Comparison of ENCODE assay signal across 8 mouse cellular contexts in the genomic region with DNA sequence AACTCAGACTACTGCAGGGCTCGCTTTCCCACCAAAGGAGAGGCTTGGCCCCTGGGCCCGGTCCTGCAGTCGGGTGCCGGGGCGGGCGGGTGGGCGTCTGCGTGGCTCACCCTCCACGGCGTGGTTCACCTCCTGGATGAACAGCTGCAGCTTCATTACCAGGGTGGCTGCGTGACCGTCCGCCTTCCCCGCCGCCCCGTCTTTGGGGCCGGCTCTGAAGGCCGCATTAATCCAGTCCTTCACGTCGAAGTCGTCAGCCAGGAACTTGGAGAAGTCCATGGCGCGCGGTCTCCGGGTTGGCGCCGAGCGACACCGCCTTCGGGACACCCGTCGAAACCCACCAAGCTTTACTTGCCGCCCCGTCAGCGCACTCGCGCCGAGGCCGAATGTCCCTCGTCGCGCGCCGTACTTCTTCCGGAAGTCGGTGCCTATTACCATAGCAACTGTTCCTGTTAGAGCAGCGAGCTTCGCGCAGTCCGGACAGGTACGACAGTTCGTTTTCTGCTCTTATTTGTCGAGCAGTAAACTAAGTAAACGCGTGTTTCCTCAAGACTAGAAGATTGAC. TPM values are rescaled to one million over a fixed set of nuclear protein-coding genes. Genes with fewer than 3 reads are reported as not detected.
DNase-seq lines count a peak whose midpoint lies in the region; ATAC-seq and TF ChIP-seq lines count a peak whose summit lies in the region.

A gene (minus strand): TSS at position 405 of the 565 bp plus-strand sequence.

- no peaks in the 10 kb centered on the region for H3K9me3 ChIP-seq in hindbrain, embryonic 13.5 days

- H3K4me2 ChIP-seq in hindbrain, embryonic 13.5 days: peak within 1 kb of the TSS; percentile 65

- H3K4me3 ChIP-seq in hindbrain, embryonic 13.5 days: peak within 1 kb of the TSS; percentile 68

- in situ Hi-C loops in Patski (cut with MboI; ENCODE audit: low pct_unique_long_range_greater_than_20kb): no loop called here

- CTCF ChIA-PET in Patski (lab: Charles Lee): interaction anchor here (0.6 to 1.2 kb wide), 2 partner anchors 118 to 247 kb away, joined by 3 read pairs; a partner anchor contains a TSS

- TF ChIP-seq CTCF in Patski (IDR thresholded peaks at IDR 0.05): no peak

- DNase-seq in Patski (ENCODE audit: low read depth, low spot score): peak; percentile 61
- DNase-seq in cerebellum, postnatal 14 days: peak; percentile 96 to 98
- peak; percentile 85 to 90 for DNase-seq in frontal cortex, postnatal 14 days (ENCODE audit: low spot score in 2 of 2)
- peak; percentile 88 to 96 for DNase-seq in layer of hippocampus, postnatal 25 days (ENCODE audit: extremely low spot score in 1 of 2, low spot score in 1 of 2)
- DNase-seq in lung, postnatal 25 days (ENCODE audit: low spot score): peak; percentile 92
- peak; percentile 95 for DNase-seq in retina, embryonic 14.5 days (ENCODE audit: low spot score)
- DNase-seq in thymus, postnatal 4 days: peak; percentile 97

- peaks cover 21% of the 10 kb centered on the region for H3K4me1 ChIP-seq in hindbrain, embryonic 13.5 days (replicated peaks)

- under 1% methylated on average over 55 of the region's 55 CpGs for WGBS in hindbrain, embryonic 13.5 days

- H3K27ac ChIP-seq in hindbrain, embryonic 13.5 days: no peak within 1 kb of the TSS

- H3K27me3 ChIP-seq in Patski: no peaks in the 10 kb centered on the region
- no peaks in the 10 kb centered on the region for H3K27me3 ChIP-seq in hindbrain, embryonic 13.5 days

- peak; percentile 66 for ATAC-seq in Patski
- ATAC-seq in hindbrain, embryonic 13.5 days (ENCODE audit: low FRiP score): peak; percentile 92

- H3K36me3 ChIP-seq in hindbrain, embryonic 13.5 days: peaks cover 16% of the 10 kb centered on the region

- POLR2A ChIA-PET in Patski (lab: Charles Lee): no interaction called here

- H3K9ac ChIP-seq in hindbrain, embryonic 13.5 days: peak within 1 kb of the TSS; percentile 80

RNA-seq across cellular contexts. Expression of the gene that starts here (rescaled TPM):
- polyA plus RNA-seq in Patski (2021): 48.9 TPM
- polyA plus RNA-seq in hindbrain, embryonic 13.5 days (2015; fragmentation: Nextera tagmentation; extraction: Ambion mirVana): 22.5 and 23.0 TPM in 2 replicates
- 10 to 100 TPM; 37.5 to 41.0 TPM for total RNA-seq in layer of hippocampus, postnatal 25 days (2021)
